ENCODE assay signal across 8 mouse cellular contexts in genomic region chr9:57560263-57560662, GRCm38 (mm10). TPM values are rescaled to one million over a fixed set of nuclear protein-coding genes. Genes with fewer than 3 reads are reported as not detected.
DNase-seq lines count a peak whose midpoint lies in the region; ATAC-seq lines count a peak whose summit lies in the region.

No protein-coding gene starts in this region.

- 26% methylated on average over 7 of the region's 7 CpGs for WGBS in lung, embryonic 15.5 days
- WGBS in embryonic facial prominence, embryonic 15.5 days = 22% methylated on average over 7 of the region's 7 CpGs
- 28% methylated on average over 7 of the region's 7 CpGs for WGBS in limb, embryonic 10.5 days
- WGBS in neural tube, embryonic 15.5 days = 26% methylated on average over 7 of the region's 7 CpGs

- H3K36me3 ChIP-seq in lung, embryonic 15.5 days = no peaks in the 10 kb centered on the region
- no peaks in the 10 kb centered on the region for H3K36me3 ChIP-seq in embryonic facial prominence, embryonic 15.5 days
- no peaks in the 10 kb centered on the region for H3K36me3 ChIP-seq in limb, embryonic 10.5 days
- H3K36me3 ChIP-seq in neural tube, embryonic 15.5 days = no peaks in the 10 kb centered on the region

- no peak for DNase-seq in lung, postnatal 25 days (ENCODE audit: low spot score)
- no peak for DNase-seq in limb, embryonic 10.5 days (ENCODE audit: low spot score)
- no peak for DNase-seq in thymus, postnatal 4 days
- no peak for DNase-seq in thymus, postnatal 0 days (ENCODE audit: low spot score)
- no peak for DNase-seq in kidney, postnatal 25 days

- H3K27ac ChIP-seq in lung, embryonic 15.5 days = peak overlapping the region; percentile 61; the same call in 1 of the 2 replicates
- peak overlapping the region; percentile 74 for H3K27ac ChIP-seq in embryonic facial prominence, embryonic 15.5 days (replicated peaks)
- peak overlapping the region; percentile 88 for H3K27ac ChIP-seq in limb, embryonic 10.5 days
- peak overlapping the region; percentile 91 for H3K27ac ChIP-seq in neural tube, embryonic 15.5 days (replicated peaks)

- H3K4me2 ChIP-seq in lung, embryonic 15.5 days = peak overlapping the region; percentile 77
- H3K4me2 ChIP-seq in embryonic facial prominence, embryonic 15.5 days (replicated peaks) = peak overlapping the region; percentile 79
- H3K4me2 ChIP-seq in neural tube, embryonic 15.5 days = peak overlapping the region; percentile 90

- peak overlapping the region; percentile 80 for H3K4me3 ChIP-seq in lung, embryonic 15.5 days
- H3K4me3 ChIP-seq in embryonic facial prominence, embryonic 15.5 days (replicated peaks) = peak overlapping the region; percentile 83
- H3K4me3 ChIP-seq in limb, embryonic 10.5 days = peak overlapping the region; percentile 77
- H3K4me3 ChIP-seq in neural tube, embryonic 15.5 days (replicated peaks) = peak overlapping the region; percentile 85

- peaks cover 31% of the 10 kb centered on the region for H3K4me1 ChIP-seq in lung, embryonic 15.5 days
- H3K4me1 ChIP-seq in embryonic facial prominence, embryonic 15.5 days = peaks cover 24% of the 10 kb centered on the region
- H3K4me1 ChIP-seq in limb, embryonic 10.5 days = peaks cover 22% of the 10 kb centered on the region
- H3K4me1 ChIP-seq in neural tube, embryonic 15.5 days = peaks cover 33% of the 10 kb centered on the region

- no peaks in the 10 kb centered on the region; the same call in 1 of the 2 replicates for H3K27me3 ChIP-seq in lung, embryonic 15.5 days
- H3K27me3 ChIP-seq in embryonic facial prominence, embryonic 15.5 days = no peaks in the 10 kb centered on the region
- H3K27me3 ChIP-seq in limb, embryonic 10.5 days (ENCODE audit: low read depth, poor library complexity, severe bottlenecking) = no peaks in the 10 kb centered on the region
- H3K27me3 ChIP-seq in neural tube, embryonic 15.5 days (replicated peaks) = no peaks in the 10 kb centered on the region

- H3K9ac ChIP-seq in lung, embryonic 15.5 days = peak overlapping the region; percentile 63
- H3K9ac ChIP-seq in embryonic facial prominence, embryonic 15.5 days = peak overlapping the region; percentile 55; the same call in 1 of the 2 replicates
- peak overlapping the region; percentile 66 for H3K9ac ChIP-seq in neural tube, embryonic 15.5 days (replicated peaks)

- no peaks in the 10 kb centered on the region for H3K9me3 ChIP-seq in lung, embryonic 15.5 days
- no peaks in the 10 kb centered on the region for H3K9me3 ChIP-seq in embryonic facial prominence, embryonic 15.5 days (replicated peaks)
- H3K9me3 ChIP-seq in limb, embryonic 10.5 days (replicated peaks) = no peaks in the 10 kb centered on the region
- no peaks in the 10 kb centered on the region for H3K9me3 ChIP-seq in neural tube, embryonic 15.5 days (replicated peaks)

- no peak for ATAC-seq in lung, embryonic 15.5 days (ENCODE audit: borderline replicate concordance, extremely low read depth, low FRiP score, low TSS enrichment)
- no peak for ATAC-seq in embryonic facial prominence, embryonic 15.5 days (ENCODE audit: insufficient number of reproducible peaks, low FRiP score, low TSS enrichment, low read depth)
- peak; percentile 7; the same call in 1 of the 2 replicates for ATAC-seq in neural tube, embryonic 15.5 days (ENCODE audit: low FRiP score)

RNA-seq across cellular contexts. Expression of gene Scamp2, which starts 0.5 kb away (rescaled TPM):
- 60.9 and 61.2 TPM in 2 replicates for polyA plus RNA-seq in lung, embryonic 15.5 days (2015; fragmentation: Nextera tagmentation; extraction: Ambion mirVana)
- polyA plus RNA-seq in embryonic facial prominence, embryonic 15.5 days (2015; fragmentation: Nextera tagmentation; extraction: Ambion mirVana) = 82.8 and 84.6 TPM in 2 replicates
- polyA plus RNA-seq in limb, embryonic 10.5 days (2016; fragmentation: Nextera tagmentation; extraction: Ambion mirVana) = 37.4 and 41.9 TPM in 2 replicates
- polyA plus RNA-seq in neural tube, embryonic 15.5 days (2015; fragmentation: Nextera tagmentation; extraction: Ambion mirVana) = 43.5 and 48.5 TPM in 2 replicates
- polyA plus RNA-seq in thymus, postnatal 0 days (2015; fragmentation: Nextera tagmentation; extraction: Ambion mirVana) = 58.4 and 65.2 TPM in 2 replicates

RNA-seq across cellular contexts. Expression of gene Mpi, which starts 7.7 kb away (rescaled TPM):
- 39.8 and 46.3 TPM in 2 replicates for polyA plus RNA-seq in lung, embryonic 15.5 days (2015; fragmentation: Nextera tagmentation; extraction: Ambion mirVana)
- polyA plus RNA-seq in embryonic facial prominence, embryonic 15.5 days (2015; fragmentation: Nextera tagmentation; extraction: Ambion mirVana) = 47.9 and 50.5 TPM in 2 replicates
- polyA plus RNA-seq in limb, embryonic 10.5 days (2016; fragmentation: Nextera tagmentation; extraction: Ambion mirVana) = 60.0 and 61.3 TPM in 2 replicates
- 75.8 and 81.7 TPM in 2 replicates for polyA plus RNA-seq in neural tube, embryonic 15.5 days (2015; fragmentation: Nextera tagmentation; extraction: Ambion mirVana)
- 20.9 and 21.6 TPM in 2 replicates for polyA plus RNA-seq in thymus, postnatal 0 days (2015; fragmentation: Nextera tagmentation; extraction: Ambion mirVana)

RNA-seq across cellular contexts. Expression of gene Fam219b, which starts 22.9 kb away (rescaled TPM):
- 23.1 and 23.2 TPM in 2 replicates for polyA plus RNA-seq in lung, embryonic 15.5 days (2015; fragmentation: Nextera tagmentation; extraction: Ambion mirVana)
- 27.3 and 28.2 TPM in 2 replicates for polyA plus RNA-seq in embryonic facial prominence, embryonic 15.5 days (2015; fragmentation: Nextera tagmentation; extraction: Ambion mirVana)
- polyA plus RNA-seq in limb, embryonic 10.5 days (2016; fragmentation: Nextera tagmentation; extraction: Ambion mirVana) = 17.7 and 18.3 TPM in 2 replicates
- polyA plus RNA-seq in neural tube, embryonic 15.5 days (2015; fragmentation: Nextera tagmentation; extraction: Ambion mirVana) = 22.3 and 23.8 TPM in 2 replicates
- 15.5 and 17.7 TPM in 2 replicates for polyA plus RNA-seq in thymus, postnatal 0 days (2015; fragmentation: Nextera tagmentation; extraction: Ambion mirVana)

RNA-seq across cellular contexts. Expression of gene Ulk3, which starts 29.0 kb away (rescaled TPM):
- 11.6 and 16.0 TPM in 2 replicates for polyA plus RNA-seq in lung, embryonic 15.5 days (2015; fragmentation: Nextera tagmentation; extraction: Ambion mirVana)
- 22.7 and 28.5 TPM in 2 replicates for polyA plus RNA-seq in embryonic facial prominence, embryonic 15.5 days (2015; fragmentation: Nextera tagmentation; extraction: Ambion mirVana)
- 10.1 and 12.0 TPM in 2 replicates for polyA plus RNA-seq in limb, embryonic 10.5 days (2016; fragmentation: Nextera tagmentation; extraction: Ambion mirVana)
- 32.1 and 36.5 TPM in 2 replicates for polyA plus RNA-seq in neural tube, embryonic 15.5 days (2015; fragmentation: Nextera tagmentation; extraction: Ambion mirVana)
- polyA plus RNA-seq in thymus, postnatal 0 days (2015; fragmentation: Nextera tagmentation; extraction: Ambion mirVana) = 11.1 and 13.9 TPM in 2 replicates

RNA-seq across cellular contexts. Expression of gene Cox5a, which starts 39.2 kb away (rescaled TPM):
- polyA plus RNA-seq in lung, embryonic 15.5 days (2015; fragmentation: Nextera tagmentation; extraction: Ambion mirVana) = 516 and 522 TPM in 2 replicates
- 450 and 454 TPM in 2 replicates for polyA plus RNA-seq in embryonic facial prominence, embryonic 15.5 days (2015; fragmentation: Nextera tagmentation; extraction: Ambion mirVana)
- polyA plus RNA-seq in limb, embryonic 10.5 days (2016; fragmentation: Nextera tagmentation; extraction: Ambion mirVana) = 635 and 703 TPM in 2 replicates
- polyA plus RNA-seq in neural tube, embryonic 15.5 days (2015; fragmentation: Nextera tagmentation; extraction: Ambion mirVana) = 949 and 1,085 TPM in 2 replicates
- 862 and 907 TPM in 2 replicates for polyA plus RNA-seq in thymus, postnatal 0 days (2015; fragmentation: Nextera tagmentation; extraction: Ambion mirVana)
